Mouse (Mus musculus) adrenal gland (tissue): ENCODE measurements around the gene Gsg1l2.

Experiments
- intact Hi-C: fragments of 180-260 bp; cut with DNase I; formaldehyde crosslinking; loops from one replicate; pipeline ENCODE4 v1.15.1; 2025

The Gsg1l2 gene

DNA sequence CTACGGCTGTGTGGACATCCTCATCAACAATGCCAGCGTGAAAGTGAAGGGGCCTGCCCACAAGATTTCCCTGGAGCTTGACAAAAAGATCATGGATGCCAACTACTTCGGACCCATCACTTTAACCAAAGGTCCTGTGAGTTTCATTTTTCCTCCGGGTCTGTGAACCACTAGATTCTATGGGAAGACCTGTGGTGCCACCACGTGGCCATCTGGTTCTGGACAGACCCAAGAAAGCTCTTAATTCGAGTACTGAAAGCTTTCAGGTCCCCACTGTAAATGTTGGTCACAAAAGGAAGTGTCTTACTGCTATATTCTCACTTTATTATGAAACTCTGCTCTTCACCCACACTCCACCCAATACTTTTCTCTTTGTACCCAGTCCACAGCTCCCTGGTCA lies 37.1 kb downstream of the Gsg1l2 start:
- intact Hi-C loops: loop anchor here (5.0 kb wide), 1 partner anchor 44 kb away; no protein-coding TSS in a partner anchor

DNA sequence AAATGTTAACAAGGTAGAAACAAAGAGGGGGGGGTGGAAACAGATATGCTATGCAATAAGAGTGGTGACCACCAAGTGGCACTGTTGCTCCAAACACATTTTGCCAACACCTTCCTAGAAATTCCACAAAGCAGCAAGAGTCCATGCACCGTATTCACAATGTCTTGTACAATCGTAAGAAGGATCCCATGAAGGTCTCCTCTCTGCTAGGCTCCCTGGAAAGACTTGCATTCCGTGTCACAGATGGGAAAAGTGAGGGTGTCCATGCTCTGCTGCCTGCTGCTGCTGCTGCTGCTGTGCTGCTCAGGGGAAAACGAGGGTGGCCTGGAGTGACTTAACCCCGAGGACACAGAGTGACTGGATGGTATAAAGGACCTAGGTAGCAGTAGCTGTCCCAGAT lies 45.2 kb downstream of the Gsg1l2 start:
- intact Hi-C loops: loop anchor here (5.0 kb wide), 1 partner anchor 108 kb away; no protein-coding TSS in a partner anchor

- intact Hi-C loops: loop anchor here (5.0 kb wide), 1 partner anchor 107 kb away; no protein-coding TSS in a partner anchor
Observed at GRCm38 (mm10) chr11:67820221-67820620, 45.8 kb downstream of the Gsg1l2 start.

- intact Hi-C loops: loop anchor here (5.0 kb wide), 1 partner anchor 106 kb away; no protein-coding TSS in a partner anchor
Observed at GRCm38 (mm10) chr11:67821560-67821959, 47.2 kb downstream of the Gsg1l2 start.

DNA sequence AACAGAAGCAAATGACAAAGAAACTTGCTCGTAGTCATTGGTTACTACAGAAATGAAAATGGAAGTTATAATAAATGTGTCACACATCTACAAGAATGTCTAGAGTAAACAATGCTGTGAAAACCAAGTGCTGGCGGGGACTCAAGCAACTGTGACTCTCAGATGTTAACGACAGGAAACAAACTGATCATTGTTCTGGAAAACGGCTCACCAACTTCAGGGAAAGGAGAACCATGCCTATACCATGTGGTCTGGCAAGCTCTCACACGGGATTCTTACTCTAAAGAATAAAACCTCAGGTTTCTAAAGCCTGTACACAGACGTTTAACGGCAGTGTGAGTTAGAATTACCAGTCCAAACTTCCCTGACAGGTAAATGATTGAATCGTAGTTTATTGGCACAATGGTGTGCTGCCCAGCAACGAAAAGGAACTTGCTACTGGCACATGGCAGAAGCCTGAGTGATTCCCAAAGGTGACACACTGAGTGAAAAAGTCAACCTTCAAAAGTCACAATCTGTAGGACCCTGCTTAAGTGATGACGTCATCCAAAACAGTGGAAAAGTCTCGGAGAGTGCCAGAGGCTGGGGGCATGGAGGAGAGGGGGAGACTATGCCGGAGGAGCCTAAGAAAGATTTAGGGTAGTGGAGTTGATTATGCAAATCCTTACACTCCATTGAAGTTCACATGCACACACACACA lies 54.1 kb downstream of the Gsg1l2 start:
- intact Hi-C loops: no loop called here

DNA sequence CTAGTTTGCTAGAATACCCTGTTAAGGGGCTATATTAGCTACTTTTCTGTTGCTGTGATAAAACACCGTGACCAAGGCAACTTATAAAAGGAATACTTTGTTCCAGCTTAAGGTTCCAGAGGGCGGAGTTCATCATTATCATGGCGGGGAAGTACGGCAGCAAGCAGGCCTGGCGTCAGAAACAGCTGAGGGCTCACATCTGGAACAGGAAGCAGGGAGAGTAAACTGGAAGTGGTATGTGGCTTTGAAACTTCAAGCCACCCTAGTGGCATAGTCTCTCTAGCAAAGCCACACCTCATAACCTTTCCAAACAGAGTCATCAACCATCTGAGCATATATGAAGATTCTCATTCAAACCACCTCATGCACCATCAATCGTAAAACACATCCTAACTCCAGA lies 55.1 kb downstream of the Gsg1l2 start:
- intact Hi-C loops: no loop called here

GRCm38 (mm10) chr11:67831820-67832219 lies 57.4 kb downstream of the Gsg1l2 start:
- intact Hi-C loops: no loop called here

DNA sequence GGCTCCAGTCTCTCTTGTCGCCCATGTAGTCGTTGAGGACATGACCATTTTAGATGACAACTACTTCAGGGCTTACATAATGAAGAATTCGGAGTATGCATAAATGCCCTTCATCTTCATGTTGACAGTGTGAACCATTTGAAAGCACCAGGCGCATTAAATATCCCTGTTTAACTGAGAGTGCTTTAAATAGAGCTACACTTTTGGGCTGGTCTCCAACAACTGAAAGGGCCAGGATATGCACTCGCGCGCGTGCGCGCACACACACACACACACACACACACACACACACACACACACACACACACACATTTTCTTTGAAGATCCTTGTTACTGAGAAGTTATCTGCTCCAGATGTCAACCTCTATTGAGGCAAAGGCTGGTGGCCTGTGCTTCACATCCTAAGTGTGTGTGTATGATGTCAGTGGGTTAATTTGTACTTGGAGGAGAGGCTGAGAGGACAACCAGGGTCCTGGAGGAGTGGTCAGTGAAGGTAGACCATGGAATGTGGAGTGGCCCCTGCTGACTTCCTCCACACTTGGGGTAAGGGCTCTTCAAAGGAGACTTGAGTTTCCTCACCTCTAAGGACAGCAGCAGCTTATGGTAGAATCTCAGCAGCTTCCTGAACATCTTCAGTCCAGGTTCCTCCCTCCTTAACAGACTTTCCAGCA lies 61.1 kb downstream of the Gsg1l2 start:
- intact Hi-C loops: no loop called here
